Mouse (Mus musculus) stomach, embryonic 15.5 days (tissue): ENCODE measurements around the gene Gm21828. TPM values are rescaled to one million over a fixed set of nuclear protein-coding genes. Genes with fewer than 3 reads are reported as not detected.
"Not testable (repeated sequence)": the region's sequence is repeated elsewhere in the genome, so short reads cannot be mapped to it uniquely, and the experiment has no call there.

Source experiments
- ATAC-seq: fragments of 200-750 bp; cut with Nextera tagmentation; 2 replicates; pipeline ENCODE4 v1.8.0; 2017; ENCODE audit warnings: low read depth, moderate number of reproducible peaks, moderate TSS enrichment; ENCODE audit not compliant: insufficient read depth, low FRiP score
- H3K27ac ChIP-seq: fragments of 300-500 bp; sonication (generic); 2 replicates; pipeline ENCODE4 v1.5.1; 2015; ENCODE audit warnings: mild to moderate bottlenecking, inconsistent platforms
- H3K27me3 ChIP-seq: fragments of 300-500 bp; sonication (generic); replicated peaks from 2 replicates; pipeline ENCODE4 v1.6.1; 2015; ENCODE audit warnings: inconsistent platforms
- H3K36me3 ChIP-seq: fragments of 300-500 bp; sonication (generic); 2 replicates; pipeline ENCODE4 v1.6.1; 2015; ENCODE audit warnings: inconsistent platforms
- H3K4me1 ChIP-seq: fragments of 300-500 bp; sonication (generic); 2 replicates; pipeline ENCODE4 v1.6.1; 2015; ENCODE audit warnings: inconsistent platforms
- H3K4me2 ChIP-seq: fragments of 300-500 bp; sonication (generic); 2 replicates; pipeline ENCODE4 v1.6.1; 2015; ENCODE audit warnings: mild to moderate bottlenecking, inconsistent platforms
- H3K4me3 ChIP-seq: fragments of 300-500 bp; sonication (generic); replicated peaks from 2 replicates; pipeline ENCODE4 v1.5.1; 2015; ENCODE audit warnings: inconsistent platforms
- H3K9ac ChIP-seq: fragments of 300-500 bp; sonication (generic); 2 replicates; pipeline ENCODE4 v1.6.1; 2015; ENCODE audit warnings: inconsistent platforms
- H3K9me3 ChIP-seq: fragments of 300-500 bp; sonication (generic); 2 replicates; pipeline ENCODE4 v1.6.1; 2016; ENCODE audit warnings: inconsistent platforms
- WGBS: fragments of 180-500 bp; shearing (Covaris S2); methylation state at CpG from one replicate; pipeline ENCODE4 v1.1.7; 2015; 5-methylcytosine and 5-hydroxymethylcytosine counted together
- polyA plus RNA-seq: library from polyadenylated mRNA; unstranded; fragments of >200 nt; fragmentation: Nextera tagmentation; extraction: Ambion mirVana; gene quantifications from 2 replicates; pipeline ENCODE4 v1.2.1, GENCODE M21; 2015

The Gm21828 gene
- polyA plus RNA-seq: not detected in 2 replicates

- no CpG with 5 or more reads among the region's 3 CpGs for WGBS
- not testable (repeated sequence) for ATAC-seq
Measured at GRCm38 (mm10) chrY:13223828-13224227, at the start of gene Gm21828. TSS of gene Gm21828 (minus strand) at chrY:13223928.

GRCm38 (mm10) chrY:13252091-13252490 lies 28.4 kb upstream of the Gm21828 start, which contains the start of the genes Gm21440 and Gm21454:
TSS of gene Gm21440 (plus strand) at chrY:13252391.
TSS of gene Gm21454 (plus strand) at chrY:13252442.
- ATAC-seq, H3K4me2 ChIP-seq, H3K27me3 ChIP-seq, H3K36me3 ChIP-seq, H3K27ac ChIP-seq, H3K9ac ChIP-seq, H3K4me1 ChIP-seq, H3K9me3 ChIP-seq, H3K4me3 ChIP-seq: not testable (repeated sequence)

More at GRCm38 (mm10) chrY:13223828-13224227, at the start of gene Gm21828:
- not testable (repeated sequence) for H3K9ac ChIP-seq, H3K4me1 ChIP-seq, H3K9me3 ChIP-seq, H3K27me3 ChIP-seq, H3K27ac ChIP-seq, H3K4me2 ChIP-seq, H3K36me3 ChIP-seq, H3K4me3 ChIP-seq

Other genes with a start within 250 kb of the Gm21828 start
- not detected in 2 replicates for gene Gm20807, start 181.0 kb downstream of the Gm21828 start, polyA plus RNA-seq
- not detected in 2 replicates for gene Gm21891, start 90.4 kb downstream of the Gm21828 start, polyA plus RNA-seq
- not detected in 2 replicates for gene Gm21425, start 62.0 kb downstream of the Gm21828 start, polyA plus RNA-seq
- gene Gm21440, start 28.5 kb upstream of the Gm21828 start, polyA plus RNA-seq: not detected in 2 replicates
- not detected in 2 replicates for gene Gm21454, start 28.5 kb upstream of the Gm21828 start, polyA plus RNA-seq
- not detected in 2 replicates for gene Gm21725, start 125.1 kb upstream of the Gm21828 start, polyA plus RNA-seq
- gene Gm21866, start 241.7 kb upstream of the Gm21828 start, polyA plus RNA-seq: not detected in 2 replicates